Mouse (Mus musculus): ENCODE data around the gene Ppp1r16b. TPM values are rescaled to one million over a fixed set of nuclear protein-coding genes. Genes with fewer than 3 reads are reported as not detected.

The Ppp1r16b gene
- polyA plus RNA-seq, 1 experiment = not detected

DNA sequence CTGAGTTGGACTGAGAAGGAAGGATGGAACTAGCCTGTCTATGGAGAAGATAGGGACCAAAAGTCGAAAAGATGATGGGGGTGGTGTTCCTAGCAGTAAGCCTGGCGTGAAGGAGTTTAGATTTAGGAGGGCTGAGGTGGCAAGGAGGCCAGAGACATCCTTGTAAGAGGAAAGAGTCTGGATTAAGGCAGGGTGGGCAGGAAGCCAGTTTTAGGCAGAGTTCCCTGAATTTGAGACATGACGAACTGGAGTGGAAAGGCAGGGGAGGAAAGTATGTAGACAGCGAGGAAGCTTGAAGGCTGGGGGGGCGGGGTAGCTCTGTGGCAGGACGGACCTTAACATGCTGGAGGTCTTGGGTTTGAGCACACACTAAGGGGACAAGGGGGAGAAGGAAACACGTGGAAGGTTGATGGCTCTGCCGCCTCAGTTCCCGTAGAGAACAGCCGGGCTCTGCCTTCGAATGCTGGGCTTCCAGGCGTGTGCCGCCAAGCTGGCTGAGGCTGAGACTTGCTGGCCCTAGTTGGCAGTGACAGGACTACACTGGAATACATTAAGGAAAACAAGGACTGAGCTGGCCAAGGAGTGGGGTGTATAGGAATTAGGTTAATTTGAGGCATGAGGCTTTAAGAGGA, 105.0 kb downstream of the Ppp1r16b start:
- H3K4me1 ChIP-seq (ENCODE audit: control insufficient read depth, insufficient read depth, low read length) = peaks cover 30% of the 10 kb centered on the region
- H3K4me3 ChIP-seq (ENCODE audit: insufficient read depth, low read depth, low read length) = no peak overlapping the region
- no peak overlapping the region for H3K27ac ChIP-seq (ENCODE audit: insufficient read depth, low read depth, low read length)
- WGBS = 42% methylated on average over 13 of the region's 13 CpGs
- TF ChIP-seq CTCF (IDR thresholded peaks at IDR 0.05; ENCODE audit: insufficient read depth, low read depth, low read length) (no peak), POLR2A (IDR thresholded peaks at IDR 0.05; ENCODE audit: insufficient read depth, low read depth, low read length) (no peak)

DNA sequence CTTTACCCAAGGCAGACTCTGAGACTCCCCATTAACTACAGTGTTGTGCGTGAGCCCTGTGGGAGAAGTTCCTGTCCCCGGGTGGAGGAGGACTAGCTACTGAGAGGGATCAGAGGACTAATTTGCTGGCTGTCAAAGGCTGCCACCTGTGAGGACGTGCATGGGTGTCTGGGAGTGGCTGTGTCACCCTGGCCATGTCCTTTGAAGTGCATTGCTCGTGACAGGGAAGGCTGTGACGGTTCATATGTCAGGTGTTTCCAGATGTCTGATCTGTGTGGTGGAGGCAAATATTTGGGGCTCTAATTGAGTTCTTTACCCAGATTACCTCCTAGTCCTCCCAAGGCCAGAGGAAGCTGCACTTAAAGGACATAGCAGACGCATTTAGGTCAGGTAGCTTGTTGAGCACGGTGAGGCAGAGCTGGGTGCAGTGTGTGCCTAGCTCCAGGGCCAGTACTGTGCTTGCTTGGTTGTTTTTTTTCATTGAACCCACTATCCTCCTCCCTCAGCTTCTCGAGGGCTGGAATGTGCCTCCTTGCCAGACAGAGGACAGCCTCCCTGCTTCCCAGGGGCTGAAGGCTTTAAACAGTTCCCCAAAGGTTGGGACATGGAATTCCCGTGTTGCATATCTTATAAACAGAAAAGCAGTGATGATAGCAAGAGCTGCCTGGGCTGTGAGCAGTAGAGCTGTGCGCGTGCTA, 106.0 kb downstream of the Ppp1r16b start:
- TF ChIP-seq CTCF (IDR thresholded peaks at IDR 0.05; ENCODE audit: insufficient read depth, low read depth, low read length) (no peak), POLR2A (IDR thresholded peaks at IDR 0.05; ENCODE audit: insufficient read depth, low read depth, low read length) (no peak)
- Histone ChIP-seq H3K4me1 (ENCODE audit: control insufficient read depth, insufficient read depth, low read length) (peaks cover 35% of the 10 kb centered on the region), H3K4me3 (ENCODE audit: insufficient read depth, low read depth, low read length) (no peak overlapping the region), H3K27ac (ENCODE audit: insufficient read depth, low read depth, low read length) (no peak overlapping the region)
- WGBS = 52% methylated on average over 11 of the region's 11 CpGs

DNA sequence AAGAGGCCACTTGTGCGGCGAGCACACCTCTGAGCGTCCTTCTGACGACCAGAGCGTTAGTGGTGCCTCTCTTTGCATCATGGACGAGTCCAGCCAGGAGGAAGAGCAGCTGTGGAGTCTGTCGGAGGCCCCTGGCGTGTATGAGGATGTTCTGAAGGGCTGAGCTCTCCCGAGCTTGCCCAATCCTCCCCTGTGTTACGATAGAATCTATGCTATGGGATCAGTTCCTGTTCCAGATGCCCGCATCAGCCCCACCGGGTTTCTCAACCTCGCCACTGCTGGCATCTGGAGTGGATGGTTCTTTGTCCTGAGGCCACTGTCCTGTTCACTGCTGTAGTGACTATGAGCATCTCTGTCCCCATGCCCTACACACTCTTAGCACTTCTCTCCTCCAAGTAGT, 107.6 kb downstream of the Ppp1r16b start:
- H3K4me1 ChIP-seq (ENCODE audit: control insufficient read depth, insufficient read depth, low read length) = peaks cover 47% of the 10 kb centered on the region
- no peak overlapping the region for H3K4me3 ChIP-seq (ENCODE audit: insufficient read depth, low read depth, low read length)
- 92% methylated on average over 13 of the region's 13 CpGs for WGBS
- H3K27ac ChIP-seq (ENCODE audit: insufficient read depth, low read depth, low read length) = no peak overlapping the region
- TF ChIP-seq CTCF (IDR thresholded peaks at IDR 0.05; ENCODE audit: insufficient read depth, low read depth, low read length) (no peak), POLR2A (IDR thresholded peaks at IDR 0.05; ENCODE audit: insufficient read depth, low read depth, low read length) (no peak)

DNA sequence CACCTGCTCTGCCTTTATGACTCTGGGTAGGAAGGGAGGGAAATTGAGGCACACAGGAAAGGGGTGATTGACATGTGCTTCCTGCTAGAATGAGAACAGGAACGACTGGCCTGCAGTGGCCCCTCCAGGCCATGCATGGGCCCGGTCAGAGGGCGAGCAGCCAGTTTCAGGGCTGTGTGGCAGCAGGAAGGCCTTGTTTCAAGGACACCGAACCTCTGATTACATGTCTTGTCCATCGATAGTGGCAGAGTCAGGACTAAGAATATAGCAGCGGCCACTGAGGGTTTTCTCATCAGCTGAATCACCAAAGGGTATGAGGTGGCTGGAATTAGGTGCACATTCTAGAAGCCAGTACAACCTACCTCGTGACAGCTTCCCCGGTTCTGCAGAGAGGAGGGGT, 109.7 kb downstream of the Ppp1r16b start:
- no peak for TF ChIP-seq CTCF (IDR thresholded peaks at IDR 0.05; ENCODE audit: insufficient read depth, low read depth, low read length)
- no peak for TF ChIP-seq POLR2A (IDR thresholded peaks at IDR 0.05; ENCODE audit: insufficient read depth, low read depth, low read length)
- 80% methylated on average over 8 of the region's 8 CpGs for WGBS

DNA sequence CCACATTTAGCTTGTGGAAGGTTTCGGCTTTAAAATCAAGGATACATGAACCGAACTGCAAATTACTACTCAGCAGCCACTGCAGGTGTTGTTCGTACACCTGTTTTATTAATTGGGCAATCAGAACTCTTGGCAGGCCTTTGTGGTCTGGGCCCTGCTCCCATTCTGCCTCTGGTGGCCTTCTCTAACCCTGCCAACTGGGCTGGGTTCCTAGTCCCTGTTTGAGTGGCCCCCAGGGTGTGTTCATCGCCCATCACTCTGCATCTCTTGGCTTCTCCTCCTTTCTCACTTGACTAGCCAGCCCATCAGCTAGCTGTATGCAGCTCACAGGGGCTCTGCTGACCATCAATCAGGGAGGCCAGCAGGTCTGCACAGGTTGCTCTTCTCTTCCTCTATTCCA, 111.5 kb downstream of the Ppp1r16b start:
- Histone ChIP-seq H3K4me1 (ENCODE audit: control insufficient read depth, insufficient read depth, low read length) (peaks cover 51% of the 10 kb centered on the region), H3K4me3 (ENCODE audit: insufficient read depth, low read depth, low read length) (no peak overlapping the region), H3K27ac (ENCODE audit: insufficient read depth, low read depth, low read length) (no peak overlapping the region)
- WGBS = 54% methylated on average over 4 of the region's 4 CpGs
- TF ChIP-seq POLR2A (IDR thresholded peaks at IDR 0.05; ENCODE audit: insufficient read depth, low read depth, low read length) (no peak), CTCF (IDR thresholded peaks at IDR 0.05; ENCODE audit: insufficient read depth, low read depth, low read length) (no peak)

More for the DNA sequence above, 109.7 kb downstream of the Ppp1r16b start:
- Histone ChIP-seq H3K27ac (ENCODE audit: insufficient read depth, low read depth, low read length) (no peak overlapping the region), H3K4me3 (ENCODE audit: insufficient read depth, low read depth, low read length) (no peak overlapping the region), H3K4me1 (ENCODE audit: control insufficient read depth, insufficient read depth, low read length) (peaks cover 49% of the 10 kb centered on the region)

DNA sequence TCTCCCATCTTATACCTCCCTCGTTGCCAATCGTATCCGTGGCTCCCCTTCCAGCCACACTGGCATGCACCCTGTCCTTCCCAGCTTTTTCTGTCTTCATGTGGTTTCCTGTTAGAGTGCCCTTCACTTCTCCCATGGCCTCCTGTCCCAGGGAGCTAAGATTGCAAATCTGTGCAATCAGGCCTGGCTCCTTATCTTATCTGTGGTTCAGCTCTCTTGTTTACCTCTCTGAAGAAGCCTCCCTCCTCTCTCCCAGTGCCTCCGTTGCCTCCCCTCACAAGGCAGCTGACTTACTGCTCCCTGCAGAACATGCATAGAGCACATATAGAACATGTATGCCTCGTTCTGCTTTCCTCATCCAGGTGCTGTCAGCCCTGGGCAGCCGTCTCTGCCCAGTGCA, 112.3 kb downstream of the Ppp1r16b start:
- WGBS = 42% methylated on average over 6 of the region's 6 CpGs
- TF ChIP-seq POLR2A (IDR thresholded peaks at IDR 0.05; ENCODE audit: insufficient read depth, low read depth, low read length) (no peak), CTCF (IDR thresholded peaks at IDR 0.05; ENCODE audit: insufficient read depth, low read depth, low read length) (no peak)
- no peak overlapping the region for H3K4me3 ChIP-seq (ENCODE audit: insufficient read depth, low read depth, low read length)
- H3K27ac ChIP-seq (ENCODE audit: insufficient read depth, low read depth, low read length) = peak overlapping the region; percentile 8; the same call in 1 of the 2 replicates
- peaks cover 49% of the 10 kb centered on the region for H3K4me1 ChIP-seq (ENCODE audit: control insufficient read depth, insufficient read depth, low read length)

DNA sequence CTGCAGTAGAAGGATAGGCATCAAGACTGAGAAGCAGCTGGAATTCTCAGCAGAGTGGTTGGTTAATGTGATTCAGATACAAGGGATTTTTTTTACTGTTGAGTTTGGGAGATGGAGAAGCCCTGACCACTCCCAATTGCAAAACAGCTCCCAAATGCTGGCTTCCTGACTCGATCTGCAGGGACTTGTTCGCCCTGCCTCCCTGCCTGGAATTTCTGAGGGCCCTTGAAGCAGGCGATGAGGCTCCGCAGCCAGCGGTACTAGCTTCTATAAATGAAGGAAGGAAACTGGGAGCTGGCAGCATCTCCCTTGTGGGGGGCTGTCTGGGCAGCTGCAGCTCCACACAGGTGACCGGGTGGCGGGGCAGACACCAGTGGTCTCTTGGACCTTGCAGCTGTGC, 113.2 kb downstream of the Ppp1r16b start:
- H3K27ac ChIP-seq (ENCODE audit: insufficient read depth, low read depth, low read length) = no peak overlapping the region
- H3K4me1 ChIP-seq (ENCODE audit: control insufficient read depth, insufficient read depth, low read length) = peaks cover 45% of the 10 kb centered on the region
- WGBS = 63% methylated on average over 7 of the region's 7 CpGs
- H3K4me3 ChIP-seq (ENCODE audit: insufficient read depth, low read depth, low read length) = no peak overlapping the region
- TF ChIP-seq CTCF (IDR thresholded peaks at IDR 0.05; ENCODE audit: insufficient read depth, low read depth, low read length) (no peak), POLR2A (IDR thresholded peaks at IDR 0.05; ENCODE audit: insufficient read depth, low read depth, low read length) (no peak)

DNA sequence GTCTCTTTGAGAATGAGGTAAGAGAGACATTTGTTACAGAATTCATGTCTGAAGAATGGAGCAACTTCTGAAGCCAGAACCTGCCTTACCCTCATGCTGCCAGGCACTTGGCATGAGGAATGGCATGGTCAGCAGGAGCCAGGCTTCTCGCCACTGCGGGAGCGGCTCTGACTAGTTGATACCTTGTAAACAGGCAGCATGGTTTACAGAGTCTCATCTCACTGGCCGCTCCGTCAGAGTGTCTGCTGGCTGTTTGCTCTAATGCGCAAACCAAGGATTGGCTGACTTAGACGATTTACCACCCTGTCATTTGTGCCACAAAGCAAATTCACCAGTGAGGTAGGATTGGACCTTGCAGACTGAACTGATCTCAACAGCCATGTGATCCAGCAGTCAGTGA, 115.9 kb downstream of the Ppp1r16b start:
- TF ChIP-seq POLR2A (IDR thresholded peaks at IDR 0.05; ENCODE audit: insufficient read depth, low read depth, low read length) (no peak), CTCF (IDR thresholded peaks at IDR 0.05; ENCODE audit: insufficient read depth, low read depth, low read length) (no peak)
- H3K27ac ChIP-seq (ENCODE audit: insufficient read depth, low read depth, low read length) = peak overlapping the region; percentile 71
- 37% methylated on average over 7 of the region's 7 CpGs for WGBS

More for the DNA sequence above, 115.9 kb downstream of the Ppp1r16b start:
- no peak overlapping the region for H3K4me3 ChIP-seq (ENCODE audit: insufficient read depth, low read depth, low read length)
- peaks cover 41% of the 10 kb centered on the region for H3K4me1 ChIP-seq (ENCODE audit: control insufficient read depth, insufficient read depth, low read length)

Measured in olfactory bulb, adult 2 months (tissue).